Mouse (Mus musculus) heart, embryonic 16.5 days (tissue): Measurements from ENCODE around the gene Thap2. TPM values are rescaled to one million over a fixed set of nuclear protein-coding genes. Genes with fewer than 3 reads are reported as not detected.

Source experiments
- ATAC-seq: fragments of 200-750 bp; cut with Nextera tagmentation; replicated peaks from 2 replicates; pipeline ENCODE4 v1.8.0; 2017; ENCODE audit warnings: moderate number of reproducible peaks; ENCODE audit not compliant: insufficient read depth, low FRiP score; ENCODE audit errors: extremely low read depth
- H3K27ac ChIP-seq: fragments of 300-500 bp; sonication (generic); 2 replicates; pipeline ENCODE4 v1.5.1; 2014; ENCODE audit warnings: mild to moderate bottlenecking, low read length, control low read depth, moderate library complexity
- H3K27me3 ChIP-seq: fragments of 300-500 bp; sonication (generic); 2 replicates; pipeline ENCODE4 v1.6.1; 2014; ENCODE audit warnings: low read length, mixed read lengths; ENCODE audit not compliant: control insufficient read depth, insufficient read depth
- H3K36me3 ChIP-seq: fragments of 300-500 bp; sonication (generic); 2 replicates; pipeline ENCODE4 v1.6.1; 2014; ENCODE audit not compliant: control insufficient read depth, insufficient read depth
- H3K4me1 ChIP-seq: fragments of 300-500 bp; sonication (generic); 2 replicates; pipeline ENCODE4 v1.6.1; 2014; ENCODE audit warnings: low read length, mixed read lengths; ENCODE audit not compliant: control insufficient read depth, insufficient read depth
- H3K4me2 ChIP-seq: fragments of 300-500 bp; sonication (generic); 2 replicates; pipeline ENCODE4 v1.6.1; 2014; ENCODE audit warnings: low read depth, mild to moderate bottlenecking, control low read depth, low read length
- H3K4me3 ChIP-seq: fragments of 300-500 bp; sonication (generic); 2 replicates; pipeline ENCODE4 v1.5.1; 2014; ENCODE audit warnings: mild to moderate bottlenecking, control low read depth, low read length
- H3K9ac ChIP-seq: fragments of 300-500 bp; sonication (generic); 2 replicates; pipeline ENCODE4 v1.6.1; 2014; ENCODE audit warnings: low read length, control low read depth
- H3K9me3 ChIP-seq: fragments of 300-500 bp; sonication (generic); replicated peaks from 2 replicates; pipeline ENCODE4 v1.6.1; 2016; ENCODE audit warnings: low read length; ENCODE audit not compliant: control insufficient read depth
- WGBS: fragments of 180-500 bp; shearing (Covaris S2); extraction: QIAGEN DNeasy Blood & Tissue Kit; methylation state at CpG from one replicate; pipeline ENCODE4 v1.1.7; 2014; 5-methylcytosine and 5-hydroxymethylcytosine counted together
- polyA plus RNA-seq: library from polyadenylated mRNA; unstranded; fragments of >200 nt; fragmentation: Nextera tagmentation; extraction: Ambion mirVana; gene quantifications from 2 replicates; pipeline ENCODE4 v1.2.1, GENCODE M21; 2015

Gene Thap2
- polyA plus RNA-seq, 1 experiment from 2014 or later, result 15.8 TPM

- Histone ChIP-seq H3K27ac (no peak overlapping the region), H3K9ac (no peak overlapping the region), H3K4me2 (no peak overlapping the region), H3K36me3 (no peaks in the 10 kb centered on the region), H3K4me3 (no peak overlapping the region), H3K27me3 (no peaks in the 10 kb centered on the region), H3K4me1 (peaks cover 1% of the 10 kb centered on the region; the same call in 1 of the 2 replicates), H3K9me3 (no peaks in the 10 kb centered on the region)
- WGBS, result 76% methylated on average over 5 of the region's 5 CpGs
- ATAC-seq, result no peak
Observed at GRCm38 (mm10) chr10:115321317-115322035, 62.8 kb downstream of the Thap2 start.

Other genes with a start within 250 kb of the Thap2 start
- 0.05 TPM in 1 of 2 replicates, not detected in the other for gene Tph2, start 199.4 kb downstream of the Thap2 start, polyA plus RNA-seq
- gene Tbc1d15, start 133.0 kb downstream of the Thap2 start, polyA plus RNA-seq, result 35.3 and 42.2 TPM in 2 replicates
- 4.7 and 6.0 TPM in 2 replicates for gene Rab21, start 68.8 kb downstream of the Thap2 start, polyA plus RNA-seq
- gene Tmem19, start 21.9 kb downstream of the Thap2 start, polyA plus RNA-seq, result 20.1 and 23.9 TPM in 2 replicates
- gene Zfc3h1, start 516 bp upstream of the Thap2 start, polyA plus RNA-seq, result 10.5 and 13.7 TPM in 2 replicates
- gene A930009A15Rik, start 185.5 kb upstream of the Thap2 start, polyA plus RNA-seq, result not detected in 2 replicates
- 0.52 and 0.53 TPM in 2 replicates for gene Lgr5, start 203.3 kb upstream of the Thap2 start, polyA plus RNA-seq